Mouse (Mus musculus) cortical plate, adult 2 months (tissue): ENCODE data around the gene Gm45234.
"Not testable (repeated sequence)": the region's sequence is repeated elsewhere in the genome, so short reads cannot be mapped to it uniquely, and the experiment has no call there.

Experiments used
- CTCF ChIP-seq: fragments of 200-500 bp; IDR thresholded peaks from 2 replicates; pipeline ENCODE4 v1.5.1; 2011; ENCODE audit warnings: mild to moderate bottlenecking, control low read depth, low read length; ENCODE audit not compliant: insufficient read depth; ENCODE audit errors: extremely low read depth
- POLR2A ChIP-seq: fragments of 200-500 bp; IDR thresholded peaks from 2 replicates; pipeline ENCODE4 v1.6.1; 2011; ENCODE audit warnings: mild to moderate bottlenecking, low read length, control low read depth; ENCODE audit not compliant: insufficient read depth; ENCODE audit errors: extremely low read depth

- TF ChIP-seq POLR2A, CTCF: not testable (repeated sequence)
Measured at GRCm38 (mm10) chr6:124803691-124804090, 47.9 kb upstream of the Gm45234 start.
